Mouse (Mus musculus) kidney, adult 8-10 months (tissue): Measurements from ENCODE around the gene Rrad.
A peak's percentile ranks its signal among the peaks of the same experiment; 100 is the strongest.

Source experiments
- DNase-seq, 2 experiments: peaks; one replicate each; pipeline ENCODE4 v3.0.0; 2022

The Rrad gene

GRCm38 (mm10) chr8:104611613-104612012, 19.5 kb downstream of the Rrad start:
- no peak for DNase-seq

GRCm38 (mm10) chr8:104610185-104610766, 20.9 kb downstream of the Rrad start:
- DNase-seq: no peak

GRCm38 (mm10) chr8:104609222-104609621, 21.9 kb downstream of the Rrad start:
- DNase-seq: no peak

GRCm38 (mm10) chr8:104607944-104608343, 23.2 kb downstream of the Rrad start:
- DNase-seq: no peak

- no peak for DNase-seq
Observed at GRCm38 (mm10) chr8:104606329-104606728, 24.8 kb downstream of the Rrad start.

GRCm38 (mm10) chr8:104603245-104603593, 27.9 kb downstream of the Rrad start:
- DNase-seq: no peak

GRCm38 (mm10) chr8:104602468-104603244, 28.5 kb downstream of the Rrad start:
- DNase-seq: peak; percentile 91 to 93

- DNase-seq: no peak
Observed at GRCm38 (mm10) chr8:104601941-104602371, 29.2 kb downstream of the Rrad start.

GRCm38 (mm10) chr8:104601386-104601785, 29.7 kb downstream of the Rrad start:
- no peak for DNase-seq

- peak; percentile 84 to 86 for DNase-seq
Observed at GRCm38 (mm10) chr8:104598496-104598895, 32.6 kb downstream of the Rrad start.

GRCm38 (mm10) chr8:104597656-104598055, 33.5 kb downstream of the Rrad start:
- peak in 1 of 2 experiments; percentile 64 for DNase-seq

- peak; percentile 61 to 73 for DNase-seq
Observed at GRCm38 (mm10) chr8:104595773-104596536, 35.2 kb downstream of the Rrad start.

- no peak for DNase-seq
Observed at GRCm38 (mm10) chr8:104594611-104595362, 36.3 kb downstream of the Rrad start.

GRCm38 (mm10) chr8:104593536-104594325, 37.4 kb downstream of the Rrad start:
- DNase-seq: no peak

- no peak for DNase-seq
Observed at GRCm38 (mm10) chr8:104592566-104592965, 38.6 kb downstream of the Rrad start.

- DNase-seq: peak in 1 of 2 experiments; percentile 61
Observed at GRCm38 (mm10) chr8:104591856-104592255, 39.3 kb downstream of the Rrad start.

- DNase-seq: peak; percentile 95
Observed at GRCm38 (mm10) chr8:104591133-104591834, 39.8 kb downstream of the Rrad start, which contains the start of gene Pdp2. TSS of gene Pdp2 (plus strand) at chr8:104591451.

- no peak for DNase-seq
Observed at GRCm38 (mm10) chr8:104590284-104590683, 40.8 kb downstream of the Rrad start.

GRCm38 (mm10) chr8:104584522-104584921, 46.6 kb downstream of the Rrad start:
- no peak for DNase-seq
